Mouse (Mus musculus): ENCODE data around the gene Pifo. TPM values are rescaled to one million over a fixed set of nuclear protein-coding genes. Genes with fewer than 3 reads are reported as not detected.

The Pifo gene
- polyA plus RNA-seq, 2 experiments from 2014 or later = not detected

GRCm38 (mm10) chr3:105951348-105951747 lies 63.1 kb downstream of the Pifo start:
- no peak for ATAC-seq

Other genes starting within 250 kb of the Pifo start
- gene Rap1a, start 213.3 kb downstream of the Pifo start, polyA plus RNA-seq (2017; shearing (Covaris generic)) = 100 to 1,000 TPM; 168 to 210 TPM
- under 1 TPM in 1 of 2 experiments, not detected in 1; 0.71 TPM for gene Adora3, start 143.8 kb downstream of the Pifo start, polyA plus RNA-seq (2017; shearing (Covaris generic))
- not detected for gene Tmigd3, start 143.7 kb downstream of the Pifo start, polyA plus RNA-seq (2017; shearing (Covaris generic))
- under 1 TPM in 1 of 2 experiments, not detected in 1; 0.46 TPM for gene I830077J02Rik, start 82.0 kb downstream of the Pifo start, polyA plus RNA-seq (2017; shearing (Covaris generic))
- gene Wdr77, start 55.3 kb downstream of the Pifo start, polyA plus RNA-seq (2017; shearing (Covaris generic)) = 10 to 100 TPM; 59.5 to 64.4 TPM
- gene Atp5f1, start 54.5 kb downstream of the Pifo start, polyA plus RNA-seq (2017; shearing (Covaris generic)) = 100 to 1,000 TPM; 442 to 454 TPM
- gene Ovgp1, start 40.9 kb downstream of the Pifo start, polyA plus RNA-seq (2017; shearing (Covaris generic)) = 1 to 10 TPM; 1.6 to 2.2 TPM
- 10 to 100 TPM in 1 of 2 experiments, 1 to 10 TPM in 1; 7.2 to 13.2 TPM for gene Chil5, start 18.2 kb upstream of the Pifo start, polyA plus RNA-seq (2017; shearing (Covaris generic))
- under 1 TPM; 0.20 to 0.59 TPM for gene Chia1, start 98.6 kb upstream of the Pifo start, polyA plus RNA-seq (2017; shearing (Covaris generic))
- gene Chil3, start 152.9 kb upstream of the Pifo start, polyA plus RNA-seq (2017; shearing (Covaris generic)) = under 1 TPM in 1 of 2 experiments, not detected in 1; 0.69 TPM
- not detected for gene Chil4, start 204.9 kb upstream of the Pifo start, polyA plus RNA-seq (2017; shearing (Covaris generic))

Measured in activated CD4-positive, CD25-positive, alpha-beta regulatory T cell, adult 4 months (primary cell).